Mouse (Mus musculus): Measurements from ENCODE around the gene Ctnnbl1.

The Ctnnbl1 gene

DNA sequence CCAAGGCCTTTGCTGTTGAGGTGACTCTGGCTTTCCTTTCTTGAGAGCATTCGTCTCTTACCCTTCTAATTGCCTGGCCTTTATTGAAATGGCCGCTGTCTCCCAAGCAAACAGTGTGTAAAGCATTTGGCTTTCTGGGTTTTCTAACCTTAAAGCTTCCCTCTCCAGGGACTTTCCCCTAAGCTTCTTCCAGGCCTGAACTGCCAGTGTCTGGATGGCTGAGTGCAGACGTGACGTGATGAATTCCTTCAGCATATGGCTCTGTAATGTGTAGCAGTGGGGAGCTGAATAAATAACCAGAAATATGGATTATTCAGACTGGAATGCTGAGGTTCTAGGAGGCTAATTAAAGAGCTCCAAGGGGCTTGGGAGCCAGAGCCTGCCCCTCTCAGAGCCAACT is 84.1 kb downstream of the Ctnnbl1 start:
- DNase-seq (ENCODE audit: low spot score), result no peak

DNA sequence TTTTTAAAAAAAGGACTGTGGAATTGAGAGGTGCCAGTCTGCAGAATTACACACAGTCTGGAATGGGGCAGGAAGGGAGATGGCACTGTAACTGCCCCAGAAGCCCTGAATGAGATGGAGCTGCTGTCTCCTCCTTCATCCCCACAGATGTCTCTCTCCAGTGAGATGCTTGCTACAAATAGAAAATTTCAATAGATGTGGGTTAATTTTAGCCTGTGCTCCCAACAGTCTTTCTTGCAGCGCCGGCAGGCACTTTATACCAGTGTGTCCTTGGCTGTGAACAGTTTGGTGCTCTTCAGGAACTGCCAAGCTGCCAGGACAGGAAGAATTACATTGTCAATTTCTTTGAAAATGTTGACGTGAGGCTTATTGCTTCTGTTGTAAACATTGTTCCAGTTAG is 86.3 kb downstream of the Ctnnbl1 start:
- no peak for DNase-seq (ENCODE audit: low spot score)

DNA sequence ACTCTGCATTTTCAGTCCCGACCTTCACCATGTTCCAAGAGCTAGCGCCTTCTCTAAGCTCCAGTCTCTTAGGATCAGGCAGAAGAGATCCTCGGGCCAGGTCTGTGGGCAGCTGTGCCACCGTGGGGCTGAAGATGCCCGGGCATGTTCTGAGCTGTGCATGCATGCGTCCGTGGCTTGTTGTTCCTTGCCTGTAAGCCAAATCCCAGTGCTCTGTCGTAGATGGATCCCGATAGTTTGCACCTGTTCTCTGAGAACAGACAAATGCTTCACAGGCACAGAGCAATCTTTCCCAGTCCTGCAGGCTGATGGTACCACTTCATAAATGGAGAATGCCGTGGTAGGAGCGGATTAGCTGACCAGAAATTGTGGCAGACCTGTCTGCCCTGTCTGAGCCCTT is 87.0 kb downstream of the Ctnnbl1 start:
- DNase-seq (ENCODE audit: low spot score), result no peak

DNA sequence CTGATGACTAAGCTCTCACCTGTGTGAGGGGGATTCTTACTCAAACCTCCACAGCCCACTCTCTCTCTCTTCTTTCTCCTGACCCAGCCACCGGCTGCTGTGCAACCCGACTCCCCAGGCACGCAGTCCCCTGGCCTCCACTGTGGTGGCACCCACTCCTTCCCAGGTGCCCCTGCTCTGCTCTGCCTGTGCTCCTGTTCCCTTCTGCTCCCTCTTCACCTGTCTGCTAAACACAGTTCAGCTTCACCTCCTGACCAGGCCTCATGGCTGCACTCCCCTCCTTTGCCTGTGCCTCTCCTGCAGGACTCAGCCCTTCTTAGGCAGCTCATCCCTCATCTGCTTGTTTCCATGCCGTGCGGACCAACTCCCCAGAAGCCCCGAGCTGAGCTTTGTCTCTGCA is 92.9 kb downstream of the Ctnnbl1 start:
- no peak for DNase-seq (ENCODE audit: low spot score)

DNA sequence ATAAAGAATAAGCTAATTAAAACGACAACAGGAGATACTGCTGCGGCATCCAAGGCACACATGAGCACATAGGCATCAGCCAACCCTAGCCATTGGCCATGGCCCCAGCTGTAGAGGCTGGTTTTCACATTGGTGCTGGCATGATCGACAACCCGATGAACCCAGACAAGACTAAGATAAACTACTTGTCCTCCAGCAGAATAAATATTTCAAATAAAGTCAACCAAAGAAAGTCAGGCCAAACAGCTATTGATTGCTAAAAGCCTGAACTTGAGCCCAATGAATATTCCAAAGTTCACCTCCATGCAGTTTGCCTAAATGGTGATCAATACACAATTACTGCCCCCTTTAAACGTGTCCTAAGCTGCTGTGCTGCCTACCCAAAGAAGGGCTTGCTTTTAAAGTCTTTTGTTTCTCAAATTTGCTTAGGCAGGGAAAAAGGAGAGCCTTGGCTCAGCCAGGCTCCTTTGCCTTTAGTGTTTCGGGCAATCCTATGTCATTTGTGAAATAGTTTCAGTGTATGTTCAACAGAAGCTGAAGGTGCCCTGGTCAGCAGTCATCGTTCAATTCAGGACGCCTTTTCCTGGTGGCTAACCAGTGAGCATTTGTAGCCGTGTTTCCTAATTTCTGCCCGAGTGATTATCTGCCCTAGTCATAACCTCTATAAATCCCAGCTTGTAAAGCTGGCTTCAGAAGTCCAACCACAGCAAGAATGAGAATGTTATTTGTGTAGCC is 93.6 kb downstream of the Ctnnbl1 start:
- no peak for DNase-seq (ENCODE audit: low spot score)

DNA sequence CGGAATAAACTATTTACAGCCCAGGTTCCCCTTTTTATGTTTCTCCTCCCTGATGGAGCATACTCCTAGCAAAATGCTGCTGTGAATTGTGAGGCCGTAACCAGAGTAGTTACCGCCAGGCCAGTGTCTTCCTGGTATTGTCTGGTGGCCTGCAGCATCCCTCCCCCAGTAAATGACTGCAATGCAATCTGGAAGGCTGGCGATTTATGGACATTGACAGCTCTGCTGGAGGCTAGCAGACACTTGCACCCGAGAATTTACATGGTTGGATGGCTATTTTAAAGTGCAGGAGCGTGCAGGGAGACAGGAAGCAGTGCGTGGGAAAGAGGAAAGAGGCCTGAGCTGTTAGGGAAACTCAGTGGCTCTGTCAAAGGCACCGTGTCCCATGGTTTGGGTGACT is 99.8 kb downstream of the Ctnnbl1 start:
- no peak for DNase-seq (ENCODE audit: low spot score)

DNA sequence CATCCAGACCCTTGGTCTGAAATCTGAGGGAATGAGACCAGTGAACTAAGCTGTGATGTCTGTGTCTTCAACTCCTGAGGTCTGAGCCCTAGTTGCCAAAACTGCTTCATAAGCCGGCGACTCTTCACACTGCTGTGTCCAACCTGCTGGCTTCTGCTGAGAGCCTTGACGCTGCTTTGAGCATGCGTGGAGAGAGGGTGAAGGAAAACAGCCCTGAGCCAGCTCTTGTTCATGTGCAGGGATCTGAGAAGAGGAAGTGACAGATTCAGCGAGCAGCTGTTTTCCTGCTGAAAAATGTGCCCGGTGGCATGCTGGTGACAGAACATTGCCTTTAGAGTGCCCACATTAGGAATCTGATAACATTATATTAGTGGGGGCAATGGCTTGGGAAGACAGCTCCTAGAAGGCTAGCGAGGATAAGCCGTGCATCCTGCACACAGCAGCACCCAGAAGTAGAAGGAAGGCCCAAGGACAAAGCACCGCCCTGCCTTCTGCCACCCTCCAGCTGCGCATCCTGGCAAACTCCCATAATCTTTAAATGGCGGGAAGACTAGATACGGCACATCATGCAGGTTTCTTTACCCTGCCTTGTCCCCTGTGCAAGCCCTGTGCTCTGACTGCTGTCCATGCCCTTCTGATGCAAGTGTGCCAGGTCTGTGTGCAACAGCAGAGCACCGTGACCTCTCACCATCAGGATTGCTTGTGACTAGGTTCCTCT is 101.2 kb downstream of the Ctnnbl1 start:
- no peak for DNase-seq (ENCODE audit: low spot score)

DNA sequence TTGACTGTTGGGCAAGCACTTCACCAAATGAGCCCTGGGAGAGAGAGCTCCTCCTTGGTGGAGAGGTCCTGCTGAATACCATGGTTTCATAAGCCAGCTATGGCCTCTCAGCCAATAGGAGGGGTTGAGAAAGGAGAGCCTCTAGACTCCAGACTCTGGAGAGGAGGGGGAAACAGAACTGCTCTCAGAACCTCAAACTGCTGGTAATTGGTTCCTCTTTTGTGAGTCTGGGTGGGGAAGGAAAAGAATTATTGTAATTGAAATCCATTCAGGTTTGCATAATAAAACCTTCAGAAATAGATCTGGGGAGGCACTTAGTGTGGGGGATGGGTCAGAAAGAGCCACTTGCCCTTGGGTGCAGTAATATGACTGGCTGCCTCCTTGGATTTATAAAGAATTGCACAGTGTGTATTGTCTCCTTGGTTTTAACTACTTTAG is 103.5 kb downstream of the Ctnnbl1 start:
- DNase-seq (ENCODE audit: low spot score), result no peak

DNA sequence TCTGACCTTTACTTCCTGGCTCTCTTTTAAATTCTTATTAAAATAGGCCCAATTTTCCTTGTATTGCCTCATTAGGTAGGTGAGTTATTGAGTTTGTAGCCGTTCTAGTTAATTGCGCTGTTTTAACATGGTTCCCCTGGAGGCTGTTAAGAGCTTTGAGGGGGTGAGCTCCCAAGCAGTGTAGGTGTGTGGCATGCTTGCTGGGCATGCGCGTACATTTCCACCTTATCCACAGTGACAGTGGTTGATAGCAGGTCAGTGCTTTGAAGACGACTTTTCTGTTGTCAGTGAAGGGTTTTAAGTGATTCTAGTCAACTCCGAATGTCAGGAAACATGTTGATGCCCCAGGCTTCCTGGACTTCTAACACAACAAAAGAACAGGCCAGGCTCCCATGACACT is 103.9 kb downstream of the Ctnnbl1 start:
- no peak for DNase-seq (ENCODE audit: low spot score)

DNA sequence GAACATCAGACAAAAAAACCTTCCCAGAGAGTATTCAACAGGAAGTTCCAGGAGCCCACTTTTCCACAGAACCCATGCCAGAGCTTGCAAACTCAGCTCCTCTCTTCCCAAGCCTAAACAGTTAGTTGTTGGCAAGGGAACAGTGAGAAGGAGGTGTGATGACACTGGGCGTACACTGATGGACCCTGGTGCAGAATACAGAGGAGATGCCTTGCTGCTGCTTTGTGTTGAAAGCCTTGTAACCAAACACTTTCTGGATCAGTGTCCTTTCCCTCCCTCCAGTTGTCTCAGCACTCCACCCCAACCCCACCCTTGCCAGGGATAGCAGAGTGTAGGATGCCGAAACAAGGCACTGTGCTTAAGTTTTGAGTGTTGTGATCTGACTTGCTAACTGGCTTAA is 107.5 kb downstream of the Ctnnbl1 start:
- no peak for DNase-seq (ENCODE audit: low spot score)

DNA sequence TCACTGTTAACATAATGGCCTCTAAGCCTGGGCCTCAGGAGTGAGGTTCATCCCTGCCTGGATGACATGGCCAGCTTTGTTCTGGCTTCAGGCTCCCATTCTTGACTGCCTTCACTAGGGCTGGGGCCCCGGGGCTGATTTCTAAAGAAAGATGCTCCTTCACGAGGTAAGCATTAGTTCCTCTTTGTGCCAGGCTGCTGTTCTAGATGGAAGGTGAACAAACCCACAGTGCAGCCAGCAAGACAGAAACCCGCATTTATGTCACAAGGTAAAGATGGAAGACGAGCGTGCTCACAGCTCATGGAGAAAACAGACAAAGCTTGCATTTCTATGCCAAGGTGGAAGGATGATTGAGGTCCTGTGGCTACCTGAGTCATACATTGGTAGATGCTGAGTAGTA is 108.6 kb downstream of the Ctnnbl1 start:
- DNase-seq (ENCODE audit: low spot score), result no peak

DNA sequence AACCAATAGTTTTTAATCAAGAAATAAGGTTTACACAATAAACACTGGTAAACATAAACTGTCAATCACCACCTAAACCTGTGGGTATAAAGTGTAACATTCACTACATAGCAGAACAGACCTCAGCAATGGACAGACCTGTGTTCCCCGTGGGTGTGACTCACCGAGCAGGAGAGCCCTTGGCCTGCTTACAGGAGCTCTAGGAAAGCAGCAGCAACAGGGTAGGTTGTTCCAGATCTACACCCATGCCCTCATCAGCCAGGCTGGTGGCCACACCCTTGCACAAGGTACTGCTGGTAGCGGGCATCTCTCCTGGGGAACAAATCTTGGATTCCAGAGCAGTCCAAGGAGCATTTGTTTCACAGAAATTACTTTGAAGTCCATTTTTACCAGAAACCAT is 115.9 kb downstream of the Ctnnbl1 start:
- no peak for DNase-seq (ENCODE audit: low spot score)

DNA sequence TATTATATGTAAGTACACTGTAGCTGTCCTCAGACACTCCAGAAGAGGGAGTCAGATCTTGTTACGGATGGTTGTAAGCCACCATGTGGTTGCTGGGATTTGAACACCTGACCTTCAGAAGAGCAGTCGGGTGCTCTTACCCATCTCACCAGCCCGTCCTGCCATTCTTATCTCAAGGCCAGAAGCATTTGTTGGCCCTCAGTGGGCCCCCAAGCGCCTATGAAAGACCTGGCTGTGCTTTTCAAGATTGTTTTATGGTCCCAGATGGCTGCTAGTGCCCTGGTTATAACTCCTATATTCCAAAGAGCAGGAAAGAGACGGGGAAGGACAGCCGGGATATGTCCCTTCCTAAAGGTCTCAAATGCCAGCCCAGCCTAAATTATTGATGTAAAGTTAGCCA is 118.6 kb downstream of the Ctnnbl1 start:
- DNase-seq (ENCODE audit: low spot score), result no peak

DNA sequence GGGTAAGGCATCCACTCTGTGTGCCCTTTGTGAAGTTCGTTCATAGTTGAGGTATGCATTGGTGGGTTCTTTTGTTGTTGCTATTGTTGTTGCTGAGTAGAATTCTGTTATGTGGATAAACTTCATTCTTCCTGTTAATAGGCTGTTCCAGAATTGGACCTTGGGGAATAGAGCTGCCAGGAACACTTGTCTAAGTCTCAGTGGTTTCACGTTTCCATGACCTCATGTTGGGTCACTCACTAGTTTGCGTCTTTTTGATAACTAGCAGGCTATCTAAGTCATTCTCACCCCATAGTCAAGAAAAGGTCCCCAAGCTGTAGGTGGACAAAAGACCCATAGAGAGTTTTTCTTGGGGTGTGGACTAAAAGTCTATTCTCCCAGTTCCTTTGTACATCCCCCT is 120.3 kb downstream of the Ctnnbl1 start:
- DNase-seq (ENCODE audit: low spot score), result no peak

DNA sequence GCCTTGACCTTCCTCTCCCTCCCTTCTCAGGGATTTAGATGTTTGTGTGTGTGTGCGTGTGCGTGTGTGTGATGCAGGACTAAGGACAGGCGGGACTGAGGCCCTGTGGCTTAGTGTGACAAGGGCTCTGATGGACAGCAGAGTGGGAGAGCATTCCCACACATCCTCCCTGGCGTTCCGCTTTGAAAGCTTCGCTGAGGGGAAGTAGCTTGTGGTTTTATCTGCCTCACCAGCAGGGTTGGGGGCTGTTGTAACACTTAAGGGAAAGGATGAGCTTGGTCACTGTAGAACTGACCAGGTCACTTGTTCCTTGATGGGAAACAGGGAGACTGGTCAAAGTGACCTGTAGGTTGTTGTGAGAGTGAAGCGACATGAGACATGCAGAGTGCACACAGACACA is 121.1 kb downstream of the Ctnnbl1 start:
- DNase-seq (ENCODE audit: low spot score), result no peak

DNA sequence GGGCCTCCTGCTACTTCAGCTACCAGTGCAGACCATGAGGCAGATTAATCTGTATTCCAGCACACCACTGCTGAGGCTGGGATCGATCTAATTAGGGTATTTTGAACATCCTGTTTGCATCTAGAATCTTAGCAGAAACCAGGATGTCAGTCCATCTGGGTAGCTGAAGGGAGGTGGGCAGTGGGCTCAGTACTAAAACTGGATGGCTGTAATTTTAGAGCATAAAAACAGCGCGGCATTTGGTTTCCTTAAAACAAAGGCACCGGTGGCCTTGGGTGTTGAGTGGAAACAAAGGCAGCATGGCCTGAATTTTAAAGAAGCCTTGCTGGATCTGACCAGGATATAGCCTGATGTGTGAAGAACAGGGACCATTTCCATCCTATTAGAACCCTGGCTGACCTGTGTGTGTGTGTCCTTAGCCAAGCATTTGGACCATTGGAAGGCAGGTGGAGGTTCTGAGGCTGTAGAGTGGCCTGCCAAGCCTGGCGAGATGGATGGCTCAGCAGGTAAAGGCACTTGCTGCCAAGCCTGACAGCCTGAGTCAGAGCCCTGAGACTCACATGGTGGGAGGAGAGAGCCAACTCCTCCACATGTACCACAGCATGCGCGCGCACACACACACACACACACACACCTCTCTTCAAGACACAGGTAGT is 122.0 kb downstream of the Ctnnbl1 start:
- DNase-seq (ENCODE audit: low spot score), result no peak

DNA sequence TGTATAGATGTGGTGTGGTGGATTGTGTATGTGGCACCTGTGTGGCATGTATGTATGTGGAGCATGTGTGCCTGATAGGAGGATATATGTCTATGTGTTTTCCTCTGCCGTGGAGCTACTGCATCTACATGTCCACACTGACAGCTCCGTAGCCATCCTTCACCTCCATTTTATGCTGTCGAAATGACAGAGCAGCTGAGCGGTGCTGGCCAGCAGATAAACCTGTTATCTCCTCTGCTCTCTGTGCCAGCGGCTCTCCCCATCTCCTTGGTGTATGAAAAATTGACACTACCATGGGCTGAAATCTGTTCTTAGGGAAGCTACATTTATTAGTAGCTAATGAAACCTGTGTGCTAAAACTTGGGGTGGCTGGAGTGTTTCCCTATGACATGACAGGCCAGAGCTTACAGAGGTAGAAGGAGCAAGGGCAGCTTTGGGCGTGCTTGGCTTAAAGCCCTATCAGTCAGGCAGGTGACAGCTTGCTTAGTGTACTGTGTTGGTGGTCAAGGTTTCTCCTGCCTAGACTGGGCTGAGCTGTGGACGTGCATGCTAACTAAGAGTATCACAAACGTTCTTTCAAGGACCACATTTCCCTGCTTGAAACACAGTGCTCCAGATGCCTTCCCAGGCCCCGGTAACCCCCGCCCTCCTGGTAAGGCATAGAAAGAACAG is 124.2 kb downstream of the Ctnnbl1 start:
- no peak for DNase-seq (ENCODE audit: low spot score)

DNA sequence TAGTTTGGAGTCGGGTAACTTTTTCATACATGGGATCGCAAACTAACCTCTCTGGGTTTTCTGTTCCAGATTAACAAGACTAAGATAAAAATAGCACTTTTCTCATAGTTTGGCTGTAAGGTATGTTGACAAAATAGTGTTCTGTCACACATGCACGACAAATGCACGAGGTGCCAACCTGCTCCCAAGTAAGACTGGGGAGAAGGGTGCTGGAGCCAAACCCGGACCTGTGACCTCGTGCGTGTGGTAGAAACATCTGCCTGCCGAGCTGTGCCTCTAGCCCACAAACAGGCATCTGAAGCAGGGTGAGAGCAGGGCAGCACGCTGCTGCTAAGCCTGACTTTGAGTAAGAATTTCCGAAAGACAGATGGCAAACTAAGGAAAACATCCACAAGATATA is 125.1 kb downstream of the Ctnnbl1 start:
- no peak for DNase-seq (ENCODE audit: low spot score)

DNA sequence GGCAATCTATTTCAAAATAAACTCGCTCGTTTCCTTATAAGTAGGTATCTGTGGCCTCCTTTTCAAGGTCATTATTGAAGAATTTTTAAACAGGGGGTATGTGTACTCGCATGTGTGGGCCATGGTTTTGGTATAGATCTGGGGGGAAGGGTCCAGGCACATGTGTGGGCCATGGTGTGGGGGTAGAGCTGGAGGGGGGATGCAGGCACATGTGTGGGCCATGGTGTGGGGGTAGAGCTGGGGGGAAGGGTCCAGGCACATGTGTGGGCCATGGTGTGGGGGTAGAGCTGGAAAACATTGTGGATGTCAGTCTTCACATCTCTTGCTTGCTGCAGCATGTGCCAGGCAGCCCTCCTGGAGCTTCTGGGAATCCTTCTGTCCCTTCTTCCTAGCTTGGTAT is 129.9 kb downstream of the Ctnnbl1 start:
- no peak for DNase-seq (ENCODE audit: low spot score)

DNA sequence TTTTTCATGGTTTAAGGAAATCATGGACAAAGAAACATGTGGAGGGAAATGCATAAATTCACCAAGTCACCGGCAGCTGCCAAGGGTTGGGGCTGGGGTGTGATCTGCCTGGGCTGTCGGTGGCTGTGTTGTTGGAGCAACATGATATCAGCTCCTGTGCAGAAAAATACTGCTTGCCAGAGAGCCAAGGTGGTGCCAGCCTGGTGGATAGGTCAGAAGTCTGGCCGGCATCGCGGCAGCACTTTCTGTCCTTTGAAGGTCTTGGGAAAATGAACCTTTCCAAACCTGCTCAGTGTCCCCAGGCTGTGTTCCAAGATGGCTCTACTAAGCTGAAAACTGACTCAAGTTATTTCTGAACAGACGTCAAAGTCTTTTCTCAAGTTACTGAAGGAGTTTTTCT is 133.0 kb downstream of the Ctnnbl1 start:
- DNase-seq (ENCODE audit: low spot score), result no peak

DNA sequence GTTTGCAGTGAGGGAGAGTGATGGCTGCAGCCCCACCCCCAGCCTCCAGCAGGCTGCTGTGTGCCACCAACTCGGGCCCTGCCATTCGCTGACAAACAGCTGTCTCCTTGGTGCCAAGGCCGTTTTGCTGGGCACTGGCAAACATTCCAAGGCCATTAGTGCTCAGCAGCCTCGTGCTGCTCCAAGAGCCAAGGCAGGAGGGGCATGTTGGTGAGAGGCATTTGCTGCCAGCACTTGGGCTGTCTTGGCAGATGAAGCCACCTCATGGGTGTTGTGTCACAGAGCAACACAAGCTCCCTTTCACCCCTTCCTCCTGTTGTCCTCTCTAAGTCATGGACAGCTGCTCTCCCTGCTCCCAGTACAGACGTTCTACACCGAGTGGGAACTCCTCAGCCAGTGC is 136.0 kb downstream of the Ctnnbl1 start:
- DNase-seq (ENCODE audit: low spot score), result no peak

DNA sequence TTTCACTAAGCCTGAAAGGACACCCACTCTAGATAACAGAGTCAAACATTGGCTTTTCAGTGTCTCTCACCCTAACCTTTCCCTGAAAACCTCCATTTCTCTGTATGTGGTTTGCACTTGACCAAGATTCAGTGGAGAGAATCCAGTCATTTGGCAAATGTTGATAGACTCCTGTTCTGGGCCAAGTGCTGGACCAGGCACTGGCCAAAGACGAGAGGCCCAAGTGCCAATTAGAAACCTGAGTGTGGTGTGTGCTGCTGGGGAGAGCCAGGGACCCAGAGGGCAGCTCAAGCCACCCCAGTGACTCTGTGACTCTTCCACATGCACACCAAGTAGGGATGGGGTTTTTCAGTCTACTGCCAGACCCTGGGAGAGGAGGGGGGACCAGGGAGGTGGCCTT is 136.5 kb downstream of the Ctnnbl1 start:
- no peak for DNase-seq (ENCODE audit: low spot score)

DNA sequence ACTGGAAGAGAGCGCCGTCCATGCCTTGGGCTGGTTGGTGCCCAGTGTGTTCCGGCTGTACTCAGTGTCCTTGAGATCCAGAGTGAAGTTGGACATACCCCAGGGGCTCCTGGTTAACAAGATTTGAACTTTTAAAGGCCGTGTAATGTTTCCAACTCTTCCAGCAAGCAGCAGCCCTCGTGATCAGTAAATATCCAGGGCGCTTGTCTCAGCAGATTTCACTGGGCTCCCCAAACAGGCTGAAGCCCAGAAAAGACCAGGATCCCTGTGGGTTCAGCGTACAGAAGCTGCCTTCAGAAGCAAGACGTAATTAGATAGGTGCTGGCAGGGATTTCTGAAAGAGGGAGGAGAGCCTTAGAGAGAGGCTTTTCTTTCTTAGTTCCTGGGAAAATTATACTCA is 137.9 kb downstream of the Ctnnbl1 start:
- DNase-seq (ENCODE audit: low spot score), result no peak

Measured in urinary bladder, postnatal 25 days (tissue).